Mouse (Mus musculus) brain, embryonic 14.5 days (tissue): ENCODE data around the gene Carmil1.

Experiments used
- CTCF ChIP-seq: fragments of 200-500 bp; IDR thresholded peaks from 2 replicates; pipeline ENCODE4 v1.5.1; 2012; ENCODE audit warnings: inconsistent platforms, mild to moderate bottlenecking, moderate library complexity, borderline replicate concordance; ENCODE audit not compliant: insufficient read depth, insufficient read length; ENCODE audit errors: extremely low read depth
- POLR2A ChIP-seq: fragments of 200-500 bp; IDR thresholded peaks from 2 replicates; pipeline ENCODE4 v1.6.1; 2012; ENCODE audit warnings: mild to moderate bottlenecking, inconsistent platforms, borderline replicate concordance; ENCODE audit not compliant: poor library complexity, insufficient read depth, insufficient read length, severe bottlenecking; ENCODE audit errors: extremely low read depth

DNA sequence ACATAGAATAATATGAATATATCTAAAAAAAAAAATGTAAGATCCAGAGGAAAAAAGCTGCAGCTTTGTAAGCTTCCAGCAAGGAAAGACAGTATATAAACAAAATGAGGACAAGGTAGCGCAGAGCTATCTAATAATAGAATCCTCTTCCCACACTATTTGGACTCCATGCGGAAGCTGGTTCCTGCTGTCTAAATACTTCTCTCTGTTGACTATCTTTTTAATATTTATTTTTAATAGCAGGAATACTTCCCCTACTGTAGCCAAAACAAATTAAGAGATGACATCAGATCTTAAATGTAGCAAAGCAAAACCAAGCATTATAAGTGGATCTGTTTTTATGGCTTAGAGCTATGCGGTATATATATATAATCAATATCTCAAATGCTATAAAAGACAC lies 27.0 kb downstream of the Carmil1 start:
- no peak for TF ChIP-seq CTCF
- no peak for TF ChIP-seq POLR2A
